Mouse (Mus musculus) kidney, embryonic 14.5 days (tissue): ENCODE measurements around the gene Pex1. TPM values are rescaled to one million over a fixed set of nuclear protein-coding genes. Genes with fewer than 3 reads are reported as not detected.
"Not testable (repeated sequence)": the region's sequence is repeated elsewhere in the genome, so short reads cannot be mapped to it uniquely, and the experiment has no call there.

Experiments
- ATAC-seq: fragments of 200-750 bp; cut with Nextera tagmentation; 2 replicates; pipeline ENCODE4 v1.8.0; 2017; ENCODE audit warnings: moderate number of reproducible peaks, mild to moderate bottlenecking, moderate TSS enrichment, moderate library complexity; ENCODE audit not compliant: low FRiP score, low TSS enrichment
- H3K27ac ChIP-seq: fragments of 300-500 bp; sonication (generic); 2 replicates; pipeline ENCODE4 v1.5.1; 2014; ENCODE audit warnings: low read depth, mild to moderate bottlenecking, low read length, moderate library complexity, mixed read lengths
- H3K27me3 ChIP-seq: fragments of 300-500 bp; sonication (generic); 2 replicates; pipeline ENCODE4 v1.6.1; 2014; ENCODE audit warnings: mild to moderate bottlenecking, low read length; ENCODE audit not compliant: control insufficient read depth, insufficient read depth
- H3K36me3 ChIP-seq: fragments of 300-500 bp; sonication (generic); 2 replicates; pipeline ENCODE4 v1.6.1; 2014; ENCODE audit warnings: low read length, mixed read lengths; ENCODE audit not compliant: control insufficient read depth, insufficient read depth
- H3K4me1 ChIP-seq: fragments of 300-500 bp; sonication (generic); 2 replicates; pipeline ENCODE4 v1.6.1; 2014; ENCODE audit warnings: low read length, mixed read lengths; ENCODE audit not compliant: control insufficient read depth, insufficient read depth
- H3K4me2 ChIP-seq: fragments of 300-500 bp; sonication (generic); replicated peaks from 2 replicates; pipeline ENCODE4 v1.6.1; 2014; ENCODE audit warnings: low read depth, mild to moderate bottlenecking, low read length
- H3K4me3 ChIP-seq: fragments of 300-500 bp; sonication (generic); 2 replicates; pipeline ENCODE4 v1.5.1; 2014; ENCODE audit warnings: mild to moderate bottlenecking, low read length
- H3K9ac ChIP-seq: fragments of 300-500 bp; sonication (generic); 2 replicates; pipeline ENCODE4 v1.6.1; 2014; ENCODE audit warnings: low read depth, mild to moderate bottlenecking, low read length, moderate library complexity
- H3K9me3 ChIP-seq: fragments of 300-500 bp; sonication (generic); 2 replicates; pipeline ENCODE4 v1.6.1; 2016; ENCODE audit warnings: low read length; ENCODE audit not compliant: control insufficient read depth
- WGBS: fragments of 180-500 bp; shearing (Covaris S2); extraction: QIAGEN DNeasy Blood & Tissue Kit; methylation state at CpG from one replicate; pipeline ENCODE4 v1.1.7; 2014; 5-methylcytosine and 5-hydroxymethylcytosine counted together
- polyA plus RNA-seq: library from polyadenylated mRNA; unstranded; fragments of >200 nt; fragmentation: Nextera tagmentation; extraction: Ambion mirVana; gene quantifications from 2 replicates; pipeline ENCODE4 v1.2.1, GENCODE M21; 2014

Gene Pex1
- polyA plus RNA-seq, 1 experiment from 2014 or later, result 18.3 TPM

DNA sequence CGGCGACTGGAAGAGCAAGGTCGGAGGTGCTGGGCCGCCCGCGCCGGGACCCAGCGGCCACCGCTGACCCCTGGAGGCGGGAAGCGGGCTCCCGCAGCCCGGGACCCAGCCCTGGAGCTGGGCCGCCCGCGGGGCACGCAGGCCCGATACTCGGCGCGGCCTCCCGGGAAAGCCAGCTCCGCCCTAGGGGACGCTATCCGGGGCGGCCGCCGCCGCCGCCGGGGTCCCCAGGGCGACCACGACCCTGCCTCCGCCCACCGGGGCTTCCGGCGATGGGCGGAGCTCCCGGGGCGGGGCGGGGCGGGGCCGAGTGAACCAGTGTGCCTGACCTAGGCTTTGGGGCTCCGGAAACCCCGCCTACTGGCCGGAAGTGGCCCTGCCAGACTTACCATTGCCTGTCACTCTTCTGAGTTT lies 51.8 kb downstream of the Pex1 start:
- Histone ChIP-seq H3K4me1 (0 out of 2 replicates have a peak, but pooled peaks cover 6% of the 10 kb centered on the region), H3K9ac (peak overlapping the region; percentile 88), H3K4me3 (peak overlapping the region; percentile 83), H3K9me3 (no peaks in the 10 kb centered on the region), H3K4me2 (peak overlapping the region; percentile 64), H3K27me3 (no peaks in the 10 kb centered on the region), H3K27ac (peak overlapping the region; percentile 90), H3K36me3 (peaks cover 22% of the 10 kb centered on the region)
- peak; percentile 98 for ATAC-seq
- under 1% methylated on average over 27 of the region's 46 CpGs for WGBS

DNA sequence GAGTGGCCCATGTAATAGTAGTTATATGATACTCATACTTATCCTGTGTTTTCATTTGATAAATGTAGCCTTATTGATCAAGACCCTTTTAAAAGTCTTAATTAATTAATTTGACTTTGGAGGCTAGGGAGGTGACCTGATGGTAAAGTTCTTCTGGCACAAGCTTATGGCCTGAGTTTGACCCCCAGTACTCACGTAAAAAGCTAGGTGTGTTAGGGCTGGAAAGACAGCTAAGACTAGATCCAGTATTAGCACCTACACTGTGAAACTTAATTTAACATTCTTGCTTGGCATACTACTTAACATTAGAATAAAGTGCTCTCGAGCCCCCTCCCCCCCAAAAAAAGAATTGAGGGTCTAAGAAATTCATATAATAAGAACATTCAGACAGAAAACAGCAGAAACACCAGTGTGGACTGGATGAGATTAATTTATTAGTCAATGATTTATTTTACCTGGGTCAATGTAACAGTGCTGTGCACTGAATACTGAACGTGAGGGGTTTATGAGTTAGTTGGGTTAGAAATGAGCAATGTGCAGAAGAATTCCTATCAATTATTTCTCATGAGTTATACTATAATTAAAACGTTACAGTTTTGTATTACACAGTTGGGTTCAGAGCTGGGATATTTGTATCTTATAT lies 52.5 kb downstream of the Pex1 start:
- H3K4me3 ChIP-seq, result no peak overlapping the region
- no peaks in the 10 kb centered on the region for H3K27me3 ChIP-seq
- no peak overlapping the region for H3K27ac ChIP-seq
- H3K36me3 ChIP-seq, result peaks cover 17% of the 10 kb centered on the region
- 37% methylated on average over 4 of the region's 4 CpGs for WGBS
- no peak overlapping the region for H3K9ac ChIP-seq
- H3K9me3 ChIP-seq, result no peaks in the 10 kb centered on the region
- H3K4me2 ChIP-seq, result peak overlapping the region; percentile 64; the same call in 1 of the 2 replicates
- 0 out of 2 replicates have a peak, but pooled peaks have one; percentile 3 for ATAC-seq
- 0 out of 2 replicates have a peak, but pooled peaks cover 6% of the 10 kb centered on the region for H3K4me1 ChIP-seq

DNA sequence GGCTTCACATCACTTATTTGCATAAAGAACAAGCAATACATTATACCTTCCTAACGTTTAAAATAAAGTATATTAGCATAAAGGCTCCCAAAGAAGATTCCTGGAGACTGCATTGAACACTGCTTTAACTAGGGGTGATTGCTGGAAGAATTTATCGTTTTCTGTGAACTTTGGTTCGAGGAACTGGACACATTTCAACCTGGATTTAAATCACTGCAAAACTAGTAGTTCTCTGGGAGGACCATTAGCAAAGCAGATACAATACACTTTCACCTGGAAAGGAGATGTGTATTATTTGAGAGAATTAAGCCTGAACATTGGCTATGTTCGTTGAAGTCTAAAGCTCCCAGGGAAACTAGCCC lies 53.0 kb downstream of the Pex1 start:
- Histone ChIP-seq H3K36me3 (peaks cover 15% of the 10 kb centered on the region), H3K27ac (no peak overlapping the region), H3K9ac (no peak overlapping the region), H3K4me1 (0 out of 2 replicates have a peak, but pooled peaks cover 6% of the 10 kb centered on the region), H3K4me3 (no peak overlapping the region), H3K27me3 (no peaks in the 10 kb centered on the region), H3K9me3 (no peaks in the 10 kb centered on the region), H3K4me2 (no peak overlapping the region)
- 67% methylated on average over 4 of the region's 4 CpGs for WGBS
- no peak for ATAC-seq

DNA sequence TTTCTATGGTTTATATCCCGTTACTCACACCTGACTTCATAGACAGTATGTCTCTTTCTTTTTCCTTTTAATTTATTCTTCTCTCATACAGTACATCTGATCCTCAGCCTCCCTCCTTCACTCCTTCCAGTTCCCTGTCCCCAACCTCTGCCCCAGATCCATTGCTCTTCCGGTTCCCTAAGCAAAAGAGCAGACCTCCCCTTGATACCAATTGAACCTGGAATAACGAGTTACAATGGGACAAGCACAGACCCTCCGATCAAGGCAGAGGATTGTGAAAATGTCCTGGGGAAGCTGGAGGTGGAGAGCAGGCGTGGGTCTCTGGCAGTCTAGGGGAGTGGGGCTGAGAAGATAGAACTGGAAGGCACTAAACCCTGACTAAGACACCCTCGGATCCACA lies 55.0 kb downstream of the Pex1 start, which contains the start of gene Tmbim7:
TSS of gene Tmbim7 (plus strand) at position 301 of the 400 bp plus-strand sequence.
- Histone ChIP-seq H3K9ac (no peak within 1 kb of the TSS), H3K9me3 (no peaks in the 10 kb centered on the region), H3K36me3 (no peaks in the 10 kb centered on the region), H3K27me3 (no peaks in the 10 kb centered on the region), H3K4me2 (no peak within 1 kb of the TSS), H3K27ac (no peak within 1 kb of the TSS), H3K4me3 (no peak within 1 kb of the TSS), H3K4me1 (0 out of 2 replicates have a peak, but pooled peaks cover 3% of the 10 kb centered on the region)
- 83% methylated on average over 6 of the region's 6 CpGs for WGBS
- ATAC-seq, result no peak

DNA sequence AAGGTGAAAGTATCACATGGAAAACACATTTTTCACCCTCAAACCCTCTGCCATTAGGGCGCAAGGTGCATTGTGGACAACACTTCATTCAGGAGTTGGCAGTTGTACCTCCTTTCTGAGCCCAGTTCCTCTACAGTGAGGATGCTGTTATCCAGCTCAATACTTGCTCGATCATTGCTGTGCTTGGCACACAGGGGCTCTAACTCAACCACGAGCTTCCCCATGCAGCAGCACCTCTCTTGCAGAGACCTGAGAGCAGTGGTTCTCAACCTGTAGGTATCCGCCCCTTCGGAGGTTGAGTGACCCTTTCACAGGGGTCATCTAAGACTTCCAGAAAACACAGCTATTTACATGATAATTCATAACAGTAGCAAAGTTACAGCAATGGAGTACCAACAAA lies 55.8 kb downstream of the Pex1 start:
- no peak for ATAC-seq
- WGBS, result 85% methylated on average over 5 of the region's 5 CpGs

DNA sequence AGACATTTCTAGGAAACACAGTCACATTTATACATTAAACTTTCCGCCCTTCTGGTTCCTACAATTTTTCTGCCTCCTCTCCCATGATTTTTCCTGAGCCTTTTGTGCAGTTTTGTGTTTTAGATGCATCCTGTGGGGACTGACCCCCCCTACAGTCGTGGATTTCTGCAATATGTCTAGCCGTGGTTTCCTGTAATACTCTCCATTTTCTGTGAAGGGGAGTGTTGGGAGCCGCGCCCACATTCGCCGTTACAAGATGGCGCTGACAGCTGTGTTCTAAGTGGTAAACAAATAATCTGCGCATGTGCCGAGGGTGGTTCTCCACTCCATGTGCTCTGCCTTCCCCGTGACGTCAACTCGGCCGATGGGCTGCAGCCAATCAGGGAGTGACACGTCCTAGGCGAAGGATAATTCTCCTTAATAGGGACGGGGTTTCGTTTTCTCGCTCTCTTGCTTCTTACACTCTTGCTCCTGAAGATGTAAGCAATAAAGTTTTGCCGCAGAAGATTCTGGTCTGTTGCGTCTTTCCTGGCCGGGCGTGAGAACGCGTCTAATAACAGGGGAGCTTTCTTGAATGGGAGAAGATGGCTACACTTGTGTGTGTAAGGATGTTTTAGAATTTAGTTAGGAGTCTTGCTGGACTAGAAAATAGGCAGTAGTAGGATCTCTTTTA lies 57.2 kb downstream of the Pex1 start:
- WGBS, result 95% methylated on average over 14 of the region's 25 CpGs
- not testable (repeated sequence) for H3K9ac ChIP-seq, H3K27ac ChIP-seq, H3K9me3 ChIP-seq, H3K36me3 ChIP-seq, H3K27me3 ChIP-seq, H3K4me1 ChIP-seq, H3K4me3 ChIP-seq, ATAC-seq, H3K4me2 ChIP-seq

More for the DNA sequence above, 55.8 kb downstream of the Pex1 start:
- no peaks in the 10 kb centered on the region for H3K9me3 ChIP-seq
- H3K9ac ChIP-seq, result no peak overlapping the region
- H3K4me1 ChIP-seq, result 0 out of 2 replicates have a peak, but pooled peaks cover under 1% of the 10 kb centered on the region
- H3K4me3 ChIP-seq, result no peak overlapping the region
- H3K27me3 ChIP-seq, result no peaks in the 10 kb centered on the region
- no peak overlapping the region for H3K27ac ChIP-seq
- no peaks in the 10 kb centered on the region for H3K36me3 ChIP-seq
- no peak overlapping the region for H3K4me2 ChIP-seq

DNA sequence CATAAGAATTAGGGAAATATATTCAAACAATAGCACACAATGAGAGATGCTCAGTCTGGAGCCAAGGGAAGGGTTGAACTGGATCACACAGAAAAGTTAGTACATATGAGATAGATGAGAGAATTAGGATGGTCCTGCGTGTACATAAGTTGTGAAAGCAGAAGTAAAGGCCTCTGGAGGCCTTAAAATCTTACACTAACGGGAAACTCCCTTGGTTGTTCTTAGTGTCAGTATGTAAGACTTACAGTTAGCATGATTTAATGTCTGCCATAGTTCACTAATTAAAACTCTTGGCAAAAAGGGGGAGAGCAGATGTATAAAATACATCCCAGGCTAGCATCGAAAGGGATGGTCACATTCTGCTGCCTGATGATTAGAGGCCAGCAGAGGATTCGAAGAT lies 57.9 kb downstream of the Pex1 start:
- Histone ChIP-seq H3K4me2 (no peak overlapping the region), H3K27ac (no peak overlapping the region), H3K4me1 (no peaks in the 10 kb centered on the region), H3K36me3 (no peaks in the 10 kb centered on the region), H3K27me3 (no peaks in the 10 kb centered on the region), H3K9ac (no peak overlapping the region), H3K4me3 (no peak overlapping the region), H3K9me3 (no peaks in the 10 kb centered on the region)
- WGBS, result 85% methylated on average over 4 of the region's 4 CpGs
- no peak for ATAC-seq

DNA sequence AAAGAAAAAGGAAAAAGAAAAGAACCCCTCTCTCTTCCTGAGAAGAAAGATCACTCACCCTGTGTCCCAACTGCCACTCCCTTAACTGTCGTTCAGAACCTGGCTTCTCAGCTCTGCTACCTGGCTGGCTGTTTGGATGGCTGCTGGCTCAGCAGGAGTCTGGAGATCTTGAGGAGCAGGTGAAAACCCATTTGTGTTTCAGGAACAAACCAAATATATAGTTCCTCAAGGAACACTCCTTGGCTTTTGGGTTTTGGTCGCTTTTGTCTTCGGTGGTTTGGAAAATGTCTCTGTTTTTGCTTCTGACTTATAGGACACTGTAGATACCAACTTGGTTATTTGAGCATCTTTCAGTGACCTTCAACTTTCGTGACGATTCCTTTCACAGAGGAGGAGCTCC lies 61.2 kb downstream of the Pex1 start, which contains the start of gene Gatad1:
TSS of gene Gatad1 (minus strand) at position 101 of the 400 bp plus-strand sequence.
- H3K9me3 ChIP-seq, result no peaks in the 10 kb centered on the region
- no peaks in the 10 kb centered on the region for H3K36me3 ChIP-seq
- no peaks in the 10 kb centered on the region for H3K27me3 ChIP-seq
- H3K27ac ChIP-seq, result no peak within 1 kb of the TSS
- WGBS, result 75% methylated on average over 5 of the region's 5 CpGs
- no peaks in the 10 kb centered on the region for H3K4me1 ChIP-seq
- H3K4me2 ChIP-seq, result no peak within 1 kb of the TSS
- H3K9ac ChIP-seq, result no peak within 1 kb of the TSS
- no peak within 1 kb of the TSS for H3K4me3 ChIP-seq
- ATAC-seq, result no peak

DNA sequence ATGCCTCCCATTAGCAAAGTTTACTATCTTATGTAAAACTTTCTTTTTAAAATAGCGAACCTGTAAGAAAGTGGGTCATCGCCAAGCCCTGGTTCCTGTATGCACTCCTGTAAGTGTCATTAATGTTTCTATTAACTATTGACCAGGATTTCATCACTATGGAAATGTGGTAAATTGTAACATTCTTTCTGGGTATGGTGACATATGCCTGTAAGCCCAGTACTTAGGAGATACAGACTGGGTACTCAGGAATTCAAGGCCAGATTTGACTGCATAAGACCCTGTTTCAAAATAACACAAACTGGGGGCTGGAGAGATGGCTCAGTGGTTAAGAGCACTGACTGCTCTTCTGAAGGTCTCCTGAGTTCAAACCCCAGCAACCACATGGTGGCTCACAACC lies 69.4 kb downstream of the Pex1 start:
- Histone ChIP-seq H3K9me3 (no peaks in the 10 kb centered on the region), H3K4me3 (no peak overlapping the region), H3K4me2 (no peak overlapping the region), H3K9ac (no peak overlapping the region), H3K4me1 (no peaks in the 10 kb centered on the region), H3K27ac (no peak overlapping the region), H3K27me3 (no peaks in the 10 kb centered on the region), H3K36me3 (no peaks in the 10 kb centered on the region)
- WGBS, result 92% methylated on average over 2 of the region's 2 CpGs
- ATAC-seq, result no peak
